Mouse (Mus musculus) brain, adult 2 months (tissue): ENCODE results near the gene Chd4.
A peak's percentile ranks its signal among the peaks of the same experiment; 100 is the strongest.
"Not testable (repeated sequence)": the region's sequence is repeated elsewhere in the genome, so short reads cannot be mapped to it uniquely, and the experiment has no call there.

Source experiments
- DNase-seq: peaks from one replicate; pipeline ENCODE4 v3.0.0; 2011; ENCODE audit warnings: low read depth, low spot score

Chd4 gene

GRCm38 (mm10) chr6:125160558-125160853 lies 64.7 kb downstream of the Chd4 start:
- DNase-seq = no peak

GRCm38 (mm10) chr6:125160854-125161760 lies 65.3 kb downstream of the Chd4 start:
- peak; percentile 74 for DNase-seq

GRCm38 (mm10) chr6:125161971-125162370 lies 66.2 kb downstream of the Chd4 start:
- DNase-seq = peak; percentile 87

GRCm38 (mm10) chr6:125162615-125163305 lies 67.0 kb downstream of the Chd4 start:
- not testable (repeated sequence) for DNase-seq

- DNase-seq = peak; percentile 57
Observed at GRCm38 (mm10) chr6:125163801-125164657, 68.2 kb downstream of the Chd4 start.

GRCm38 (mm10) chr6:125164672-125165327 lies 69.0 kb downstream of the Chd4 start:
- DNase-seq = peak; percentile 59

- peak; percentile 99 for DNase-seq
Observed at GRCm38 (mm10) chr6:125165328-125165891, 69.6 kb downstream of the Chd4 start.

- peak; percentile 92 for DNase-seq
Observed at GRCm38 (mm10) chr6:125166051-125166751, 70.4 kb downstream of the Chd4 start, which contains the start of gene Gapdh. TSS of gene Gapdh (minus strand) at chr6:125166467.

GRCm38 (mm10) chr6:125166861-125167650 lies 71.3 kb downstream of the Chd4 start:
- peak; percentile 81 for DNase-seq

- peak; percentile 73 for DNase-seq
Observed at GRCm38 (mm10) chr6:125168086-125168485, 72.3 kb downstream of the Chd4 start.

GRCm38 (mm10) chr6:125170194-125170593 lies 74.4 kb downstream of the Chd4 start:
- DNase-seq = peak; percentile 42

- no peak for DNase-seq
Observed at GRCm38 (mm10) chr6:125172474-125172873, 76.7 kb downstream of the Chd4 start.

- no peak for DNase-seq
Observed at GRCm38 (mm10) chr6:125173256-125173655, 77.5 kb downstream of the Chd4 start.

GRCm38 (mm10) chr6:125175469-125175868 lies 79.7 kb downstream of the Chd4 start:
- no peak for DNase-seq

GRCm38 (mm10) chr6:125179601-125180000 lies 83.8 kb downstream of the Chd4 start:
- no peak for DNase-seq
